Mouse (Mus musculus) embryonic facial prominence, embryonic 15.5 days (tissue): ENCODE data around the gene Tmem131l. TPM values are rescaled to one million over a fixed set of nuclear protein-coding genes. Genes with fewer than 3 reads are reported as not detected.

Experiments used
- ATAC-seq: fragments of 200-750 bp; cut with Nextera tagmentation; 2 replicates; pipeline ENCODE4 v1.8.0; 2017; ENCODE audit warnings: low read depth, moderate TSS enrichment; ENCODE audit not compliant: insufficient number of reproducible peaks, low FRiP score, low TSS enrichment
- H3K27ac ChIP-seq: fragments of 300-500 bp; sonication (generic); replicated peaks from 2 replicates; pipeline ENCODE4 v1.5.1; 2015; ENCODE audit warnings: mild to moderate bottlenecking, inconsistent platforms
- H3K27me3 ChIP-seq: fragments of 300-500 bp; sonication (generic); 2 replicates; pipeline ENCODE4 v1.6.1; 2015; ENCODE audit warnings: inconsistent platforms
- H3K36me3 ChIP-seq: fragments of 300-500 bp; sonication (generic); 2 replicates; pipeline ENCODE4 v1.6.1; 2015; ENCODE audit warnings: mild to moderate bottlenecking, inconsistent platforms
- H3K4me1 ChIP-seq: fragments of 300-500 bp; sonication (generic); 2 replicates; pipeline ENCODE4 v1.6.1; 2015; ENCODE audit warnings: inconsistent platforms
- H3K4me2 ChIP-seq: fragments of 300-500 bp; sonication (generic); replicated peaks from 2 replicates; pipeline ENCODE4 v1.6.1; 2015; ENCODE audit warnings: mild to moderate bottlenecking, inconsistent platforms
- H3K4me3 ChIP-seq: fragments of 300-500 bp; sonication (generic); replicated peaks from 2 replicates; pipeline ENCODE4 v1.5.1; 2015; ENCODE audit warnings: mild to moderate bottlenecking, inconsistent platforms
- H3K9ac ChIP-seq: fragments of 300-500 bp; sonication (generic); 2 replicates; pipeline ENCODE4 v1.6.1; 2015; ENCODE audit warnings: inconsistent platforms
- H3K9me3 ChIP-seq: fragments of 300-500 bp; sonication (generic); replicated peaks from 2 replicates; pipeline ENCODE4 v1.6.1; 2016; ENCODE audit warnings: inconsistent platforms
- WGBS: fragments of 180-500 bp; shearing (Covaris S2); methylation state at CpG from one replicate; pipeline ENCODE4 v1.1.7; 2015; 5-methylcytosine and 5-hydroxymethylcytosine counted together
- polyA plus RNA-seq: library from polyadenylated mRNA; unstranded; fragments of >200 nt; fragmentation: Nextera tagmentation; extraction: Ambion mirVana; gene quantifications from 2 replicates; pipeline ENCODE4 v1.2.1, GENCODE M21; 2015

Gene Tmem131l
- polyA plus RNA-seq, 1 experiment from 2014 or later, result 56.8 TPM

DNA sequence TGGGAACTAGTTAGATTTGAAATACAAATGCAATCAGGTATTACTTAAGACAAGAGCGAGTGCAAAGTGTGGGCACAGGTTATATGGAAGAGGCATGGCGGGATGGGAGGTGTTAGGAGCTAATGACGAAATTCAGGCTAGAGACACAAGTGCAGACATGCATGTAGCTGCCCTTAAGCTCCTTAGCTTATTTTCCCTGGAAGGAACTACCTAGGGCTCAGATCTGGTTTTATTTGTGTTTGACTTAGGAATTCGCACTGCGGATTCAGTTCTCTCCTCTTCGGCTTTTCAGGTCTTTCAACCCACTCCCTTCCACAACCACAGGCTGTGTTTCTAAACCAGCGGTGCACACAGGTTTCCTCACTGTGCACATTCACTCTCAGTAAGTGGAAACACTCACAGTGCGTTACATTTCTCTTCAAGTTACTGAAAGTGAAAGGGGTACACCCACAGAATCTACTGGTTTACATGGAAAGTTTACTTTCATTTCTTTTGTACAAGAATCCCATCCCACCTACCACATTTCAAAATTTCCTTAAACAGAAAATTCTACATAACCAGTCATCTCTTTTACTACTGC lies 52.4 kb downstream of the Tmem131l start:
- no peaks in the 10 kb centered on the region for H3K9me3 ChIP-seq
- H3K27ac ChIP-seq, result no peak overlapping the region
- no peak overlapping the region for H3K4me3 ChIP-seq
- WGBS, result 61% methylated on average over 8 of the region's 8 CpGs
- H3K4me2 ChIP-seq, result 0 out of 2 replicates have a peak overlapping the region, but pooled peaks have one; percentile 11
- peaks cover 56% of the 10 kb centered on the region for H3K4me1 ChIP-seq
- ATAC-seq, result no peak
- no peak overlapping the region for H3K9ac ChIP-seq
- H3K36me3 ChIP-seq, result no peaks in the 10 kb centered on the region
- no peaks in the 10 kb centered on the region for H3K27me3 ChIP-seq

DNA sequence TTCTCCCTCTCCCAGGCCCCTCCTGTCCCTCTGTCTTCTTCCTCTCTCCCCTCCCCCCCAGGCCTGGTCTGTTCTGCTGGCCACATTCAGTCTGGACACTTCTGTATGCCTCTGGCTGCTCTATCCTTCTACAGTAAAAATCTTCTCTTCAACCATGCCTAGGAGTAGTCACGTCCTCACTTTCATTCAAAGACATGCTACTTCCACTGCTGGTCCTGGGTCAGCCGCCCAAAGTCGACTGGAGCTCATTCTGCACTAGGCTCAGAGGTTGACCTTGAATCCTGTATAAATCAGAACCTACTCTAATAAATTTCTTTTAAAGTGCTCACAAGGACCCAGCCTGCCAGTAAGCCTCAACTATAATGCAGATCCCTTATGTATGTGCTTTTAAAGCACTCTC lies 53.2 kb downstream of the Tmem131l start:
- ATAC-seq, result no peak
- H3K4me2 ChIP-seq, result no peak overlapping the region

DNA sequence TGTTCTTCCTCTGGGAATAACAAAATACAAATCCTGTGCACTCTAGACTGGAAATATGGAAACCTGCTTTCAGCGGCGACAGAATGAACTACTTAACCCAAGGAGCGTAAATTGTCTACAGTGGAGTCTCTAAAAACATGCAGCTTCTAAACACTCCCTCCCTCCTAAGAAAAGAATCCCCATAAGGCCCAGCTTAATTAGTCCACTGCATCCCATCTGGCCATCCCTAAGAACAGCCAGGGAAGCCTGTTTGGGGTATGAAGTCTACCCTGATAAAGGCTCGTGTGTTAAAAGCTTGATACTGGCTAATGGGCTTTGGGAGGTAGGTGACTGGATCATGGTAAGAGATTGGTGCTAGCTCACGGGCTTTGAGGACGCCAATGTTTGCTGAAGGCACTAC lies 54.5 kb downstream of the Tmem131l start:
- H3K9me3 ChIP-seq, result no peaks in the 10 kb centered on the region
- no peak overlapping the region for H3K4me2 ChIP-seq
- WGBS, result 55% methylated on average over 6 of the region's 6 CpGs
- no peak overlapping the region; the same call in 1 of the 2 replicates for H3K27ac ChIP-seq
- H3K27me3 ChIP-seq, result no peaks in the 10 kb centered on the region
- no peak for ATAC-seq
- no peak overlapping the region for H3K4me3 ChIP-seq
- H3K36me3 ChIP-seq, result no peaks in the 10 kb centered on the region
- no peak overlapping the region for H3K9ac ChIP-seq
- H3K4me1 ChIP-seq, result peaks cover 59% of the 10 kb centered on the region

More for the DNA sequence above, 53.2 kb downstream of the Tmem131l start:
- H3K9me3 ChIP-seq, result no peaks in the 10 kb centered on the region
- no peaks in the 10 kb centered on the region for H3K27me3 ChIP-seq
- peaks cover 50% of the 10 kb centered on the region for H3K4me1 ChIP-seq
- no peaks in the 10 kb centered on the region for H3K36me3 ChIP-seq
- H3K9ac ChIP-seq, result no peak overlapping the region
- 84% methylated on average over 3 of the region's 3 CpGs for WGBS
- H3K27ac ChIP-seq, result no peak overlapping the region
- H3K4me3 ChIP-seq, result no peak overlapping the region

DNA sequence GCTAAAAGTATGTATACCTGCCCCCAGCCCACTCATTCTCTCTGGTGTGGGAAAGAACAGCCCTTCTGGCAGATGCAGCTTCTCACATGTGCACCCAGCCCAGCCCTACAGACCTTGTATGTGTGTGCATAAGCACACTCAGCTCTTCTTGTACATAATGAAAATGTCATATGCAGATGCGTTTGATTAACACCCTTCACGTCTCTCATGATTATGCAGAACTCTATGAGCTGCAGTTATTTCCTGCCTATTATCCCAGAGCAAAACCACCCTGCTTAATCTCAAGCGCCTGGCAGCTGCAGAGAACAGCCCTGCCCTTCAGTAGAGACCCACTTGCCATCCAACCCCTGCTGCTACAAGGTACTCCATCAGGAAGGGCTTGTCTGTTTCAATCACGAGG lies 55.6 kb downstream of the Tmem131l start:
- Histone ChIP-seq H3K9ac (no peak overlapping the region), H3K36me3 (no peaks in the 10 kb centered on the region), H3K27me3 (no peaks in the 10 kb centered on the region), H3K27ac (peak overlapping the region; percentile 34; the same call in 1 of the 2 replicates), H3K4me1 (peaks cover 67% of the 10 kb centered on the region), H3K4me3 (no peak overlapping the region), H3K9me3 (no peaks in the 10 kb centered on the region), H3K4me2 (no peak overlapping the region)
- WGBS, result 44% methylated on average over 4 of the region's 4 CpGs
- no peak for ATAC-seq

DNA sequence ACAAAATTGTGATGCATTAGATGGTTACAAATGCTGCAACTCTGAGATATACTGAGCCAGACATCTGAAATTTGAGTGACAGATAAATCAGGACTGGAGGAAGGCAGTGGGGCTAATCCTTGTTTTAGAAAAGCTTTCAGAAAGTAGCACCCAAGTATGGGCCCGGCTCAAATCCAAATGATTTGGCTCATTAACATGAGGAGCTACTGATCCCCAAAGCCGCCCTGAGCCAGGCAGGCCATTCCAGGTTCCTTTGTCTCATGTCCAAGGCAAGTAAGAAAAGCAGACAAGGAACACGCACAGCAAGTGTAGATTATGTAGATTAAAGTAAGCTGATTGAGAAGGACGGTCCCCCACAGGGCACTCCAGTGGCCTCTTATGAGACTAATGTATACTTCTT lies 57.2 kb downstream of the Tmem131l start:
- Histone ChIP-seq H3K9ac (no peak overlapping the region), H3K4me3 (no peak overlapping the region), H3K36me3 (no peaks in the 10 kb centered on the region), H3K27ac (no peak overlapping the region), H3K4me2 (no peak overlapping the region), H3K4me1 (peaks cover 65% of the 10 kb centered on the region), H3K27me3 (no peaks in the 10 kb centered on the region), H3K9me3 (no peaks in the 10 kb centered on the region)
- ATAC-seq, result no peak
- 74% methylated on average over 4 of the region's 4 CpGs for WGBS

DNA sequence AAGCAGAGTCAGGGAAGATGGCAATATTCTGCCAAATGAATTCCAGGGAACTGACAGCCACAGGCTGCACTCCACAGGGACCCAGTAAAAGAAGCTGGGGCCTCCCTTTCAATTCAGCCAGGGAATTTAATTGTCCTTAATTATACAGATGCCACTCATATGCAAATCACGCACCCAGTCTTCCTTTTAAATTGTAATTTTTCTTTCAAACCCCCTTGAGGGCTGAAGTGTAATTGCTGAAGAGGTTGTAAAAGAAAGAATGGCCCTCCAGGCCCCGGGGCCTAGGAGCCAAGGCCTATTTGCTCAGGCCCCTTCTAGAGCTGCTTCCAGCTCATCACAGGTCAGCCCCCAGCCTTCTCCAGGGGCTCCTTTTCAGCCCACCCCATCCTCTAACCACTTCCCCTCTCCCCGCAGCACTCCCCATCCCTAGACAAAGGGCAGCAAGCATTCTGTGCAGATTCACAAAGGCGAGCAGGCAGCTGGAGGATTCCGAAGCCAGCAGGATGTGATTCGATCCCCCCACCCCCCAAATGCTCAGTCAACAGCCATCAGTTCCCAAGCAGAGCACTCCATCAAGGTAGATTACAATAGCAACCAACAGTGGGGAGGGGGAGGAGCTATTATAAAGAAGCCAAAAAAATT lies 59.6 kb downstream of the Tmem131l start:
- Histone ChIP-seq H3K4me2 (no peak overlapping the region), H3K27me3 (no peaks in the 10 kb centered on the region), H3K9me3 (no peaks in the 10 kb centered on the region), H3K9ac (no peak overlapping the region), H3K4me3 (no peak overlapping the region), H3K36me3 (no peaks in the 10 kb centered on the region), H3K27ac (no peak overlapping the region), H3K4me1 (peaks cover 49% of the 10 kb centered on the region)
- 15% methylated on average over 6 of the region's 6 CpGs for WGBS
- peak; percentile 32; the same call in 1 of the 2 replicates for ATAC-seq

DNA sequence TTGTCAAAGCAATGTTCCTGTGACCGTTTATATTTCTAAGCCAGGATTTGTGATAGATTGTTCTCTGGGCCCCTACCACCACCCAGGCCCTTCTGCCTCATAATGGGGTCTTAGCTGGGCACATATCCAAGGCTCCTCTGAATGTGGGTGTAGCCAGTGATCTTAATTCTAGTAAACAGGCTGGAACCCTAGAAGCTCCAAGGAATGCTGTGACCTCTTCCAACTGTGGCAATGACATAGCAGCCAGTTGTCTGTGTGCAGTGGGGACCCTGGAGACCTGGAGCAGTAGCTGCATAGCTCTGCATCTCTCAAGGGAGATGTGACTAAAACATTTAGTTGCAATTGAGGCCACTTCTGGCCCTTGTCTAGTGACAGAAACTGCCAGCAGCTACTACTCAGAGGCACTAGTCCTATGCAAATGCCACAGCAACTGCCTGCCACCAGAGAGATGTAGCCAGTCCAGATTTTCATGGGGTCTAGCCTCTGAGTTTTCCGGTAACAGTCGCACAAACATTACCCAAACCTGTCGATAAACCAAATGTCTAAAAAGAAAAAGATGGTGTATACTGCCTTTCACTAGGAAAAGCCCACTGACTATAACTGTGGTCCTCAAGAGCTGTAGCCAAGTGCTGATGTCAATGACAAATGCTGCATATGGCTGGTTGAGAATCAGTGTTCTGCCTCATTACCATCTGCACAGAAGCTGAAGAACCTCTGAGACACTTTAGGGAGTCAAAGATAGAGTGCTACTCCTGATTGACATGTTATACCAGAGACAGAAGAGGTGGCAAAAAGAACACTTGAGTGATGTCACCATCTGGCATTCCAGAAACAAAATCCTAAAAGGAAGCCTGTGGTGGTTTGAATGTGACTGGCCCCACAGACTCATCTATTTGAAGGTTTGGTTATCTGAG lies 61.2 kb downstream of the Tmem131l start:
- no peak overlapping the region for H3K4me2 ChIP-seq
- no peaks in the 10 kb centered on the region for H3K27me3 ChIP-seq
- no peak overlapping the region for H3K4me3 ChIP-seq
- WGBS, result 78% methylated on average over 4 of the region's 4 CpGs
- 0 out of 2 replicates have a peak overlapping the region, but pooled peaks have one; percentile 19 for H3K27ac ChIP-seq
- H3K9ac ChIP-seq, result no peak overlapping the region
- no peaks in the 10 kb centered on the region for H3K36me3 ChIP-seq
- ATAC-seq, result no peak
- peaks cover 34% of the 10 kb centered on the region for H3K4me1 ChIP-seq
- no peaks in the 10 kb centered on the region for H3K9me3 ChIP-seq

DNA sequence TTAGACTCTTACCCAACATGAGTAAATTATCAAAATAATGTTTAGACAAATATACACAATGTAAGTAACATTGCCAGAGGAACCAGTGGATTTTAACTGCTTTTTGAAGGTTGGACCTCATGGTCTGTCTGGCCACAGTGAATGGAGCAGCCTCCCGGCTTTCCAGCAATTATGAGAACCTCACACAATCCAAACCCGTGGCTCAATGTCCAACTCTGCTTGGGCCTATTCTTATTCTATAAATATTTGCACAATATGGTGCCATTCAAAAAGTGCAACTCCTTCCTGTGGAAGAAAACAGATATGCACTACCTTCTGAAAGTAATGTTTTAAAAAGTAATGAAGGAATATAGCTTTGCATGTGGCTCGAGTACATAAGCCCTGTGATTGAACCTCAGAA lies 62.2 kb downstream of the Tmem131l start:
- no peaks in the 10 kb centered on the region for H3K27me3 ChIP-seq
- H3K4me3 ChIP-seq, result no peak overlapping the region
- H3K9ac ChIP-seq, result no peak overlapping the region
- H3K27ac ChIP-seq, result no peak overlapping the region
- H3K4me1 ChIP-seq, result peaks cover 34% of the 10 kb centered on the region
- no peaks in the 10 kb centered on the region for H3K36me3 ChIP-seq
- no peak for ATAC-seq
- 78% methylated on average over 3 of the region's 3 CpGs for WGBS
- H3K4me2 ChIP-seq, result no peak overlapping the region
- H3K9me3 ChIP-seq, result no peaks in the 10 kb centered on the region

DNA sequence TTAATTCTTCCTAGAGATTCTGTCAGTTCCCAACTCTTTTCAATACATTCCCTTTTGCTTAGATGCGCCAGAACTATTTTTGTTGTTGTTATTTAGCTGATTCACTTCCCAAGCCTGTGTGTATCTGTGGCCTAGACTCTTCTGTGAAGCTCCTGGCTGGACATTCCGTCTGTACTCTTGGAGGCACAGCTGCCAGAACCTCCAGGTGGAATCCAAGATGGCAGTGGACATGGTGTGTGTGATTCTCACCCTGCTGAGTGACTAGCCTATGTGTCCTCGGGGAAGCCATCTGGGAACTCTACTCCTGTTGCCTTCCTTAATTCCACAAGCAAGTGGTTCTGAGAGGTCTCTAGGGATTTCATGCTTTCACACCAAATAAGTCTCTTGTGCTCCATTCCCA lies 63.8 kb downstream of the Tmem131l start:
- no peak overlapping the region for H3K4me2 ChIP-seq
- H3K9me3 ChIP-seq, result no peaks in the 10 kb centered on the region
- no peaks in the 10 kb centered on the region for H3K27me3 ChIP-seq
- no peak overlapping the region for H3K27ac ChIP-seq
- H3K4me3 ChIP-seq, result no peak overlapping the region
- H3K36me3 ChIP-seq, result no peaks in the 10 kb centered on the region
- 68% methylated on average over 3 of the region's 3 CpGs for WGBS
- H3K9ac ChIP-seq, result no peak overlapping the region
- peaks cover 34% of the 10 kb centered on the region for H3K4me1 ChIP-seq
- ATAC-seq, result no peak

DNA sequence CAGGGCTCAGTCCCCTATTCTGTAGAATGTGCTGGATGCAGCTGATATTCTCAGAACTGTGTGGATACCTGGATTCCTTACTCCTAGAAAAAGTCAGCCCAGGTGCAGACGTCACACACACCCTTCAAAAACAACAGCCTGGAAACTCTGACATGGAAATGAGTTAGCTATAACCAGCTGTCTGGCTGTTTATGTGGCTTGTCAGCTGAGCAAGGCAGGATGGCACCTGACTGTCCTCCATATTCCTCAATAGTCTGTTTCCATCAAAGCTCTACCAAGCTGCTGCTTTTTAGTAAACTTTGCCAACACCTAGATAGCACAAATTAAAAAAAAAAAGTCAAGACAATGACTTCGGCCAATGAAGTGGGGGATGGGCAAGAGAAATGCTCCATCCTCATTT lies 66.6 kb downstream of the Tmem131l start:
- no peak overlapping the region for H3K9ac ChIP-seq
- ATAC-seq, result no peak
- no peaks in the 10 kb centered on the region for H3K27me3 ChIP-seq
- no peaks in the 10 kb centered on the region for H3K36me3 ChIP-seq
- no peak overlapping the region for H3K4me2 ChIP-seq
- WGBS, result 62% methylated on average over 2 of the region's 2 CpGs
- no peaks in the 10 kb centered on the region for H3K9me3 ChIP-seq
- H3K27ac ChIP-seq, result no peak overlapping the region
- H3K4me1 ChIP-seq, result peaks cover 19% of the 10 kb centered on the region
- H3K4me3 ChIP-seq, result no peak overlapping the region

DNA sequence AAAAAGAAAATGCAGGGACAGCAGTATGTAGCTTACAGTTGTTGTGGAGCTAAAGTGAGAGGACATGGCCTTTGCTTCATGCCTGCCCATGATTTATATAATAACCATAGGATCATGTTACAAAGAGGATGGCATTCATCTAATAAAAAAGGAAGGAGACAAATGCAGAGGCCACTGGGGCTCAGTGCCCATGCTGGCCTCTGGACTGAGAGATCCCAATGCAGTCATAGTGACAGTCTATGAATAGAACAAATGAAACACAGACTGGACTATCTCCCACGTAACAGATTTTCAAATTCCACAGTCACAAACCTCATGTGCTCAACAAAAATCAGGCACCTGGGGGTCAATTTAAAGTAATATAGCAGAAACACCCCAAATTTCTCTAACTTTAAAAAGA lies 69.3 kb downstream of the Tmem131l start:
- ATAC-seq, result no peak
- peak overlapping the region; percentile 44; the same call in 1 of the 2 replicates for H3K27ac ChIP-seq

More for the DNA sequence above, 69.3 kb downstream of the Tmem131l start:
- Histone ChIP-seq H3K4me2 (no peak overlapping the region), H3K9ac (no peak overlapping the region), H3K27me3 (no peaks in the 10 kb centered on the region), H3K4me1 (peaks cover 16% of the 10 kb centered on the region), H3K4me3 (no peak overlapping the region), H3K9me3 (no peaks in the 10 kb centered on the region), H3K36me3 (no peaks in the 10 kb centered on the region)
- WGBS, result 56% methylated on average over 1 of the region's 1 CpGs
